Mouse (Mus musculus) hindbrain, embryonic 14.5 days (tissue): Measurements from ENCODE around the gene Olfr1495. TPM values are rescaled to one million over a fixed set of nuclear protein-coding genes. Genes with fewer than 3 reads are reported as not detected.
A peak's percentile ranks its signal among the peaks of the same experiment; 100 is the strongest.

Experiments
- ATAC-seq: fragments of 200-750 bp; cut with Nextera tagmentation; 2 replicates; pipeline ENCODE4 v1.8.0; 2017; ENCODE audit warnings: moderate number of reproducible peaks, mild to moderate bottlenecking, moderate TSS enrichment, moderate library complexity; ENCODE audit not compliant: low FRiP score
- DNase-seq: peaks from one replicate; pipeline ENCODE4 v3.0.0-alpha.2; 2015; ENCODE audit warnings: low spot score
- H3K27ac ChIP-seq: fragments of 300-500 bp; sonication (generic); 2 replicates; pipeline ENCODE4 v1.5.1; 2014; ENCODE audit warnings: mild to moderate bottlenecking, moderate library complexity
- H3K27me3 ChIP-seq: fragments of 300-500 bp; sonication (generic); 2 replicates; pipeline ENCODE4 v1.6.1; 2014; ENCODE audit warnings: mild to moderate bottlenecking, low read length, mixed read lengths; ENCODE audit not compliant: control insufficient read depth, insufficient read depth
- H3K36me3 ChIP-seq: fragments of 300-500 bp; sonication (generic); replicated peaks from 2 replicates; pipeline ENCODE4 v1.6.1; 2014; ENCODE audit not compliant: control insufficient read depth, insufficient read depth
- H3K4me1 ChIP-seq: fragments of 300-500 bp; sonication (generic); replicated peaks from 2 replicates; pipeline ENCODE4 v1.6.1; 2014; ENCODE audit warnings: antibody characterized with exemption, low read length, mixed read lengths; ENCODE audit not compliant: control insufficient read depth, insufficient read depth
- H3K4me2 ChIP-seq: fragments of 300-500 bp; sonication (generic); replicated peaks from 2 replicates; pipeline ENCODE4 v1.6.1; 2014; ENCODE audit warnings: mild to moderate bottlenecking, moderate library complexity
- H3K4me3 ChIP-seq: fragments of 300-500 bp; sonication (generic); replicated peaks from 2 replicates; pipeline ENCODE4 v1.5.1; 2014; ENCODE audit warnings: mild to moderate bottlenecking, low read length
- H3K9ac ChIP-seq: fragments of 300-500 bp; sonication (generic); 2 replicates; pipeline ENCODE4 v1.6.1; 2014
- H3K9me3 ChIP-seq: fragments of 300-500 bp; sonication (generic); 2 replicates; pipeline ENCODE4 v1.6.1; 2016; ENCODE audit warnings: low read length; ENCODE audit not compliant: control insufficient read depth
- WGBS: fragments of 180-500 bp; shearing (Covaris S2); extraction: QIAGEN DNeasy Blood & Tissue Kit; methylation state at CpG from one replicate; pipeline ENCODE4 v1.1.7; 2014; 5-methylcytosine and 5-hydroxymethylcytosine counted together
- polyA plus RNA-seq: library from polyadenylated mRNA; unstranded; fragments of >200 nt; fragmentation: Nextera tagmentation; extraction: Ambion mirVana; gene quantifications from 2 replicates; pipeline ENCODE4 v1.2.1, GENCODE M21; 2014

Gene Olfr1495
- polyA plus RNA-seq, 1 experiment from 2014 or later: not detected

DNA sequence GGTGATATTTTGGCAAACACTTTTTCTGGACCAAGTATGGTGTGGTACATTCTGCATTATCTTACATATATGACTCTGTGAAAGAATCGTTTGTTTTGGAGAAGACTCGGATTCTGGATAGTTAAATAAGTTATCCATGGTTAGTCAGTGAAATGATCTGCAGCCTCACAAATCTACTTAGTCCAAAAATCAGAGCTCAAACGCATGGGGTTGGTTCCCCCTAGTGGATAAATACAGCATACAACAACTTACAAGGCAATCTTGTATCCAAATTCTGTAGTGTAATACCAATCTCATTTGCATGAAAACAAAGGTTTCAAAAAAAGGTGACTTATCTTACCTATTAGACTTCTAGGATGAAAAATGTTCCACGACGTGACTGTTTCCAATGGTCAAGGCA is 54.4 kb downstream of the Olfr1495 start:
- Histone ChIP-seq H3K4me1 (no peaks in the 10 kb centered on the region), H3K9me3 (no peaks in the 10 kb centered on the region), H3K4me2 (no peak overlapping the region), H3K9ac (no peak overlapping the region), H3K27me3 (no peaks in the 10 kb centered on the region), H3K36me3 (no peaks in the 10 kb centered on the region), H3K27ac (no peak overlapping the region), H3K4me3 (no peak overlapping the region)
- DNase-seq (peak; percentile 58), ATAC-seq (no peak)
- WGBS: 40% methylated on average over 5 of the region's 5 CpGs

DNA sequence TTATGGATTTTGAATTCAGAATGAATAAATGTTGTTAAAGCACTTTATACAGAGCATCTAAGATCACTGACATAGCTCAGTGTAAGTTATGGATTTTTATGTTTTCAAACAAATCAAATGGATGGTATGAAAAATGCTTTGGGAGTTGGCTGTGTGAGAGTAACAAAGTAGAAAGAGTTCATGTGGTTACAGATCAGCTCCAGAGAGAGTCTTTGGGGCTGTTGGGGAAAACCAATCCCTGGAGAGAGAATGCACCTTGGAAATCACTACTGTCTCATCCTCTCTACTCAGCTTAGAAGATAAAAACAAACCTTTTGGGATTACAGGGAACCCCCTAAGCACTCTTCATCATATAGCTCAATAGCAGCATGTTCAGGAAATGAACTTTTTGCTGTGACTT is 54.9 kb downstream of the Olfr1495 start, which contains the start of gene Olfr1499:
TSS of gene Olfr1499 (minus strand) at position 101 of the 400 bp plus-strand sequence.
- Histone ChIP-seq H3K4me3 (no peak within 1 kb of the TSS), H3K27ac (no peak within 1 kb of the TSS), H3K9ac (no peak within 1 kb of the TSS), H3K27me3 (no peaks in the 10 kb centered on the region), H3K4me1 (no peaks in the 10 kb centered on the region), H3K4me2 (no peak within 1 kb of the TSS), H3K36me3 (no peaks in the 10 kb centered on the region), H3K9me3 (no peaks in the 10 kb centered on the region)
- no peak for DNase-seq
- ATAC-seq: no peak

Other genes with a start within 250 kb of the Olfr1495 start
- gene Olfr1480, start 236.7 kb upstream of the Olfr1495 start, polyA plus RNA-seq: not detected in 2 replicates
- not detected in 2 replicates for gene Olfr1484, start 181.1 kb upstream of the Olfr1495 start, polyA plus RNA-seq
- gene Olfr1487, start 147.2 kb upstream of the Olfr1495 start, polyA plus RNA-seq: not detected in 2 replicates
- gene Olfr1489, start 133.0 kb upstream of the Olfr1495 start, polyA plus RNA-seq: not detected in 2 replicates
- not detected in 2 replicates for gene Olfr1490, start 113.5 kb upstream of the Olfr1495 start, polyA plus RNA-seq
- gene Olfr1491, start 67.3 kb upstream of the Olfr1495 start, polyA plus RNA-seq: not detected in 2 replicates
- not detected in 2 replicates for gene Olfr1493-ps1, start 41.3 kb upstream of the Olfr1495 start, polyA plus RNA-seq
- gene Olfr1494, start 24.9 kb upstream of the Olfr1495 start, polyA plus RNA-seq: not detected in 2 replicates
- gene Olfr1496, start 13.3 kb downstream of the Olfr1495 start, polyA plus RNA-seq: not detected in 2 replicates
- not detected in 2 replicates for gene Olfr1497, start 33.6 kb downstream of the Olfr1495 start, polyA plus RNA-seq
- gene Olfr1499, start 54.8 kb downstream of the Olfr1495 start, polyA plus RNA-seq: not detected in 2 replicates
- not detected in 2 replicates for gene Olfr1500, start 65.9 kb downstream of the Olfr1495 start, polyA plus RNA-seq
- gene Olfr1501, start 86.1 kb downstream of the Olfr1495 start, polyA plus RNA-seq: not detected in 2 replicates
- gene Olfr1502, start 97.2 kb downstream of the Olfr1495 start, polyA plus RNA-seq: not detected in 2 replicates
- gene Olfr1504, start 133.3 kb downstream of the Olfr1495 start, polyA plus RNA-seq: not detected in 2 replicates
- not detected in 2 replicates for gene Olfr1505, start 148.9 kb downstream of the Olfr1495 start, polyA plus RNA-seq